Mouse (Mus musculus): Measurements from ENCODE around the gene Acot12.

GRCm38 (mm10) chr13:91754762-91755161 lies 13.4 kb downstream of the Acot12 start:
- TF ChIP-seq CTCF (IDR thresholded peaks at IDR 0.05; ENCODE audit: low read depth), result no peak
- no peak for TF ChIP-seq EP300 (IDR thresholded peaks at IDR 0.05; ENCODE audit: low read depth)

Data from liver, embryonic 14.5 days (tissue).